Mouse (Mus musculus) testis, adult 2 months (tissue): ENCODE measurements around the gene Sugt1. TPM values are rescaled to one million over a fixed set of nuclear protein-coding genes. Genes with fewer than 3 reads are reported as not detected.

ENCODE experiments used
- H3K27ac ChIP-seq: fragments of 200-500 bp; 2 replicates; pipeline ENCODE4 v1.5.1; 2012; ENCODE audit warnings: low read depth, low read length; ENCODE audit not compliant: control insufficient read depth, insufficient read depth
- H3K27me3 ChIP-seq: fragments of 200-500 bp; 2 replicates; pipeline ENCODE4 v1.6.1; 2012; ENCODE audit warnings: mild to moderate bottlenecking, low read length, moderate library complexity; ENCODE audit not compliant: control insufficient read depth, insufficient read depth
- H3K36me3 ChIP-seq: fragments of 200-500 bp; 2 replicates; pipeline ENCODE4 v1.6.1; 2012; ENCODE audit warnings: mild to moderate bottlenecking, low read length; ENCODE audit not compliant: control insufficient read depth, insufficient read depth
- H3K4me1 ChIP-seq: fragments of 200-500 bp; 2 replicates; pipeline ENCODE4 v1.6.1; 2012; ENCODE audit warnings: low read length; ENCODE audit not compliant: control insufficient read depth, insufficient read depth
- H3K4me3 ChIP-seq: fragments of 200-500 bp; 2 replicates; pipeline ENCODE4 v1.5.1; 2012; ENCODE audit warnings: low read depth, mild to moderate bottlenecking, low read length, moderate library complexity, mixed read lengths; ENCODE audit not compliant: control insufficient read depth
- CTCF ChIP-seq: fragments of 200-500 bp; IDR thresholded peaks from 2 replicates; pipeline ENCODE4 v1.5.1; 2012; ENCODE audit warnings: low read depth, mild to moderate bottlenecking, inconsistent platforms, low read length, moderate library complexity; ENCODE audit not compliant: control insufficient read depth, insufficient read depth, insufficient replicate concordance
- POLR2A ChIP-seq: fragments of 200-500 bp; IDR thresholded peaks from 2 replicates; pipeline ENCODE4 v1.6.1; 2012; ENCODE audit warnings: low read depth, mild to moderate bottlenecking, inconsistent platforms, low read length, moderate library complexity; ENCODE audit not compliant: control insufficient read depth
- polyA plus RNA-seq: library from polyadenylated mRNA; depleted of rRNA; stranded (reverse); fragments of >200 nt; gene quantifications from 2 replicates; pipeline ENCODE4 v1.2.3, GENCODE M21; 2012

Gene Sugt1
- polyA plus RNA-seq, 1 experiment = 31.6 TPM

DNA sequence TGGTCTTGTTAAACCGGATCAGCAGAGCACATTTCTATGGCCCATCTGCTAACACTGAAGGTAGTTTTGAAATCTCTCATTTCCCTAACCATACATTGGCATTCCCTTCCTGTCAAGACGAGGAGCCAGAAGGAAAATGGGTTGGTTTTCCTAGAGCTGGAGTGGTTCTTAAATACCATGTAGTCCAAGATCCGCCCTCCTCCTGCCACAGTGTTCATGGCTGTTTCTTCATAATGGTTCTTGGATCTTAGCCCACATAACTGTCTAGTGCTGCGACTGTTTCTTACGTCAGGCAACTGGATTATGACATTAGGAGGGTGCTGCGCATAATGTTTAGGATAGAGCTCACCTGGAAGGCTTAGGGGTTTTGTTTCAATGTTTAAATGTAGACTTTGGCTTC lies 44.8 kb downstream of the Sugt1 start:
- Histone ChIP-seq H3K27me3 (no peaks in the 10 kb centered on the region), H3K4me1 (no peaks in the 10 kb centered on the region), H3K27ac (no peak overlapping the region), H3K4me3 (no peak overlapping the region), H3K36me3 (no peaks in the 10 kb centered on the region)
- no peak for TF ChIP-seq POLR2A
- no peak for TF ChIP-seq CTCF

DNA sequence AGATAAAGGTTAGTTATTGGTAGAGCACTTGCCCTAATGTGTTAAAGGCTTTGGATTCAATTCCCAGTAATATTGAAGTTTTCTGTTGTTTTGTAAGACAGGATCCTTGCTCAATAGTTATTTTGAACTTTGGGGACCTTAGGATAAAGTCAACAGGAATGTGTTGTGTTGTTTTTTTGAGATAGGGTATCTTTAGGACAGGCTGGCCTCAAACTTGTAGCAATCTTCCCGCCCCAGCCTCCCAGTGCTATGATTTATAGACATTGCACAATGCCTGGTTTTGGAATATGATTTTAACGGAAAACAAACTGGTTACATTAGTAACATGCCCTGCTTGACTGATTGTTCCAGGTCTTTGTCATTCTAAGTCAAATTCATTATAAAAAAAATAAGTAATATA lies 45.7 kb downstream of the Sugt1 start:
- no peak overlapping the region for H3K4me3 ChIP-seq
- no peaks in the 10 kb centered on the region for H3K36me3 ChIP-seq
- no peak overlapping the region for H3K27ac ChIP-seq
- TF ChIP-seq POLR2A = no peak
- no peaks in the 10 kb centered on the region for H3K27me3 ChIP-seq
- no peaks in the 10 kb centered on the region for H3K4me1 ChIP-seq

DNA sequence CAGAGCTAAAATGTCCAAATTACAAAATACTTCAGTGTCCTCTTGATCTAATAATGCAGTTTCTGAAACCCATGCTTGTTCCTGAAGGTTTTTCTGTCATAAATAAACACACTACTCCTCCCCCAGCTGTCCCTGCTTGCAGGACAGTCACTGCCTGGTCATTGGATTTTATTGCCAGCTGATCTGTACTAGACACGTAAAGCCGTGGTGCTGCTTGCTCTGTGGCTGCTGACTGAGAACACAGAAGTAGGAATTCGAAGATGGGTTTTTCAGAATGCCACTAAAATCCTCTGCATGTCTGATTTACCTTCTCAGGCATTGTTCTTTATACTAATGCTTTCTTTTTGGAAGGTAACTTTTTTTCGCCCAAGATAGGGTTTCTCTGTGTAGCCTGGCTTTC lies 49.3 kb downstream of the Sugt1 start:
- H3K27me3 ChIP-seq = no peaks in the 10 kb centered on the region
- no peak overlapping the region for H3K27ac ChIP-seq
- H3K36me3 ChIP-seq = no peaks in the 10 kb centered on the region
- H3K4me3 ChIP-seq = no peak overlapping the region
- TF ChIP-seq POLR2A = no peak
- TF ChIP-seq CTCF = no peak
- no peaks in the 10 kb centered on the region for H3K4me1 ChIP-seq

DNA sequence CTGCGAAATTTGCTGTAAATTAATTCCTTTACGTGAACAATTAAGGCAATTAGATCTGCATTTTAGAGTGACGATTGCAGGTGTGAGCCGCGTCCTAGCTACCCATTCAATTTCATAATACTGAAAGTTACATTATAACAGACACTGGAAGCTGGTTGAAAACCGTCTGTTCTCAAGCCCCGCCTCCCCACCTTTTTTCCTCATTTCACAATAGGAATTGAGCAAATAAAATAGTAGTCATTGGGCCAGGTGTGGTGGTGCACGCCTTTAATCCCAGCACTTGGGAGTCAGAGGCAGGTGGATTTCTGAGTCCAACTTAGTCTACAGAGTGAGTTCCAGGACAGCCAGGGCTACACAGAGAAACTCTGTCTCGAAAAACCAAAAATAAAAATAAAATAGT lies 54.6 kb downstream of the Sugt1 start:
- Histone ChIP-seq H3K4me3 (no peak overlapping the region), H3K27ac (no peak overlapping the region), H3K36me3 (no peaks in the 10 kb centered on the region), H3K4me1 (no peaks in the 10 kb centered on the region; the same call in 1 of the 2 replicates), H3K27me3 (no peaks in the 10 kb centered on the region)
- TF ChIP-seq CTCF = no peak
- TF ChIP-seq POLR2A = no peak

DNA sequence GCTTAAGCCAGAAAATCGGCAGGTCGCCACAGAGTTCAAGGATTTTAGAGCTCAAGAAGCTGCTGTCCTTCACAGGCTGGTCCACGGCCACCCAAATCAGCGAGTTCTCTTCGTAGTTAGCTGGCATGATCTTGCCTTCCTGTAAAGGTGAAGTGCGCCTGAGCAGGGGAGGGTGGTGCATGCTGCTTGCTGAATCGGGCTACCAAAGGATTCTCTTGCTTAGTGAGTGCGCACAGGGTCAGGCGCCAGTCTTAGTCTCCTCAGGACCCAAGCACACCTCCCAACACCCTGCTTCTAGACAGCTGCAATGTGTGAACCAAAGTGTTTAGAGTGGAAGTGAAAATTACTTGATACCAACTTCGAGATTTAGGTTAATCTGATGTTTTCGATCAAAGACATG lies 57.9 kb downstream of the Sugt1 start:
- H3K4me3 ChIP-seq = peak overlapping the region; percentile 20; the same call in 1 of the 2 replicates
- no peak overlapping the region for H3K27ac ChIP-seq
- H3K27me3 ChIP-seq = no peaks in the 10 kb centered on the region
- no peak for TF ChIP-seq CTCF
- no peak for TF ChIP-seq POLR2A
- no peaks in the 10 kb centered on the region; the same call in 1 of the 2 replicates for H3K4me1 ChIP-seq
- no peaks in the 10 kb centered on the region for H3K36me3 ChIP-seq

DNA sequence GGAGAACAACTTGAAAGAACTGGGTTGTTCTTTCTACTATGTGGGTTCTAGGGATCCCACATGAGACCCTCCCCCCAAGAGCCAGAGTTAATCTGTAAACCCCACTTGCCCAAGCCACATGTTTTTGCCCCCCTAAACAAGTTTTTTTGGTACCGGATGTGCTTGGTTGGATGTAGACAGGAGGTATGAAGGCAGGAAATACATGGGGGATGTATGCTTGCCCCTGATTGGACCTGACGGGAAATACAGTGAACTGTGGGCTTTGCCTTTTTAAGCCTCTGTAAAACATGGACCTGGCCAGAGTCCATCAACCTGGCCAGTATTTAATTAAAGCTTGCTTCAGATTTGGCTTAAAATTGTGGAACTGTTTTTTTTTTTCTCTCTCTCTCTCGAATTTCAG lies 62.2 kb downstream of the Sugt1 start:
- H3K27me3 ChIP-seq = no peaks in the 10 kb centered on the region
- H3K4me1 ChIP-seq = no peaks in the 10 kb centered on the region; the same call in 1 of the 2 replicates
- TF ChIP-seq POLR2A (no peak), CTCF (no peak)
- H3K4me3 ChIP-seq = no peak overlapping the region
- H3K36me3 ChIP-seq = no peaks in the 10 kb centered on the region
- no peak overlapping the region for H3K27ac ChIP-seq

DNA sequence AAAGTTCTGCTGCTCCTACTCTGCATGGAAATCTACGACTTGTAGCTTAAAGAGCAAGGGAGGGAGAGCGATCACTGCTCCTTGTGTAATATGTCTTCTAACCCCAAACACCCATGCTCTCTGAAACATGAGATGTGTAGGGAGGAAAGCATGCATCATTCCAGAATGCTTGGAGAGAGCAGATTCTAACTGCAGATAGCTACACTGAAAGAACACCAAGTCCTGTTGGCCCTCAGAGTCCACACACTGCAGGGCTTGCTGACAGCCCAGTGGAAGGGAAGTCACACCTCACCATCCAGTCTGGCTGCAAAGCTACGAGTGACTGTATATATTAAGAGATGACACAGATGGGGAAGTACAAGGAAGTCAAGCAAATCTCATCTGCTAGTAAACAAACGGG lies 65.2 kb downstream of the Sugt1 start:
- no peaks in the 10 kb centered on the region for H3K36me3 ChIP-seq
- H3K27ac ChIP-seq = no peak overlapping the region
- no peaks in the 10 kb centered on the region for H3K4me1 ChIP-seq
- H3K4me3 ChIP-seq = no peak overlapping the region
- no peaks in the 10 kb centered on the region for H3K27me3 ChIP-seq
- TF ChIP-seq POLR2A (no peak), CTCF (no peak)

DNA sequence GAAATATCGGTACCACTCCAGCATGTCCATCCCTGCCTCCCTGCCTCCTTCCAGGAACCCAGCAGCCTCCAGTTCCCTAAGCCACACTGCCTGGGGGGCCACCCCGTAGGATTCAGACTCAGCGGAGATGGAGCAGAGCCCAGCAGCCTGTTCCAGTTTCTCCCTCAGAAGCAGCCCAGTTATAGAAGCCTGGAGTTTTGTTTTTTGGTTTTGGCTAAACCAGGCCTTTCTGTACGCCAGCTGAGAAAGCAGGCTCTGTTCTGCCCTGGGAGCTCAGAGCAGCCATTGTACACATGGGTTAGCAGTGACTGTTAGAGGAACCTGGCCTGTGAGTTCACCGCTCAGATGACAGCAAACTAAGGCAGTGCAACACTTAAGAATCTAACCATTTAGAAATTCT lies 70.8 kb downstream of the Sugt1 start:
- H3K27me3 ChIP-seq = no peaks in the 10 kb centered on the region
- no peak for TF ChIP-seq CTCF
- no peak for TF ChIP-seq POLR2A
- H3K27ac ChIP-seq = no peak overlapping the region
- H3K36me3 ChIP-seq = no peaks in the 10 kb centered on the region
- no peak overlapping the region for H3K4me3 ChIP-seq
- H3K4me1 ChIP-seq = peaks cover 7% of the 10 kb centered on the region
